17 mouse cellular contexts compared by ENCODE assay signal in the genomic region with DNA sequence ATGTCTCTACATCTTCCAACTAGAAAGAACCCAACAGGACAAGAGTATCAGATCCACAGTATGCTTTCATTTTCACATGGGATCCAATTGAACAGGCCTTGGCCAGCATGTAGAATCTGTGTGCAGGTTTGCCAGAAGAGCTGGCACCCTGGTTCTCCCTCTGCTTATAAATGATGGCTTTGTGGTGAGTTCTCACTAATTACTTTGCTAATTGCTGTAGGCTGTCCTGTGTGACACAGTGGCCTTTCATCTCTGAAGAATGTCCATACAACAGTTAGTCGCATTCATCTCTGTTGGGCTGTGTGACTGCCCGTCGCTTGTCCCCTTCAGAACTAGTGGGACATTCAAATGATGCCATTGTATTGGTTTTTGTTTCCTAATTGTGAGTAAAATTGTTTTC. TPM values are rescaled to one million over a fixed set of nuclear protein-coding genes. Genes with fewer than 3 reads are reported as not detected.
DNase-seq lines count a peak whose midpoint lies in the region; ATAC-seq lines count a peak whose summit lies in the region.
"Had no signal": no experiment of that assay in that cellular context is flagged by ENCODE, and none has a peak within 500 bp of the region (broad histone marks: within the 10 kb centered on the region; RNA-seq: fewer than 3 reads in every experiment).

No protein-coding gene starts in this region.

- H3K9me3 ChIP-seq in liver, embryonic 11.5 days (ENCODE audit: control insufficient read depth, low read length): no peaks in the 10 kb centered on the region
- H3K9me3 ChIP-seq: embryonic facial prominence, embryonic 15.5 days; hindbrain, embryonic 12.5 days; intestine, embryonic 15.5 days; kidney, embryonic 15.5 days had no signal

- H3K36me3 ChIP-seq in liver, embryonic 11.5 days (ENCODE audit: control insufficient read depth, insufficient read depth, low read length): no peaks in the 10 kb centered on the region
- H3K36me3 ChIP-seq: embryonic facial prominence, embryonic 15.5 days; hindbrain, embryonic 12.5 days; intestine, embryonic 15.5 days; kidney, embryonic 15.5 days had no signal

- no peak overlapping the region for H3K4me3 ChIP-seq in liver, embryonic 11.5 days (ENCODE audit: low read depth, low read length)
- H3K4me3 ChIP-seq: embryonic facial prominence, embryonic 15.5 days; hindbrain, embryonic 12.5 days; intestine, embryonic 15.5 days; kidney, embryonic 15.5 days had no signal

- no peak overlapping the region for H3K9ac ChIP-seq in liver, embryonic 11.5 days (ENCODE audit: low read depth, low read length)
- H3K9ac ChIP-seq: embryonic facial prominence, embryonic 15.5 days; hindbrain, embryonic 12.5 days; intestine, embryonic 15.5 days; kidney, embryonic 15.5 days; liver, postnatal 0 days had no signal

- no peaks in the 10 kb centered on the region for H3K27me3 ChIP-seq in liver, embryonic 11.5 days (replicated peaks; ENCODE audit: control insufficient read depth, insufficient read depth, low read length)
- H3K27me3 ChIP-seq: embryonic facial prominence, embryonic 15.5 days; hindbrain, embryonic 12.5 days; intestine, embryonic 15.5 days; kidney, embryonic 15.5 days had no signal

- H3K27ac ChIP-seq in liver, embryonic 11.5 days (ENCODE audit: low read depth, low read length): no peak overlapping the region
- H3K27ac ChIP-seq: embryonic facial prominence, embryonic 15.5 days; intestine, embryonic 15.5 days; kidney, embryonic 15.5 days had no signal

- no peak overlapping the region for H3K4me2 ChIP-seq in liver, embryonic 11.5 days
- H3K4me2 ChIP-seq: embryonic facial prominence, embryonic 15.5 days; hindbrain, embryonic 12.5 days; intestine, embryonic 15.5 days; kidney, embryonic 15.5 days; midbrain, embryonic 11.5 days had no signal

- 90% methylated on average over 3 of the region's 3 CpGs for WGBS in liver, embryonic 11.5 days

- ATAC-seq in liver, embryonic 11.5 days (replicated peaks; ENCODE audit: low FRiP score): no peak
- ATAC-seq: intestine, embryonic 15.5 days; liver, postnatal 0 days had no signal

- no peaks in the 10 kb centered on the region for H3K4me1 ChIP-seq in liver, embryonic 11.5 days (replicated peaks; ENCODE audit: control insufficient read depth, insufficient read depth, low read length)
- H3K4me1 ChIP-seq: embryonic facial prominence, embryonic 15.5 days; intestine, embryonic 15.5 days had no signal

- DNase-seq in cerebellum, postnatal 14 days: peak; percentile 10 to 38
- DNase-seq in cerebellum, adult 9-11 months: no peak
- DNase-seq in right cerebral cortex, postnatal 10 days (ENCODE audit: low spot score in 2 of 2): peak; percentile 55 to 61
- no peak for DNase-seq in right cerebral cortex, adult 2 months (ENCODE audit: low spot score in 2 of 2)
- peak; percentile 31 to 48 for DNase-seq in layer of hippocampus, adult 8-10 months (ENCODE audit: low spot score in 2 of 2)
- DNase-seq in ovary, postnatal 10 days (ENCODE audit: low spot score): no peak
- no peak for DNase-seq in liver, embryonic 11.5 days (ENCODE audit: low spot score)
- DNase-seq in heart, adult 18-20 months: no peak
- DNase-seq: B cell, adult 2 months; liver, postnatal 0 days; lung, postnatal 4 days; right cerebral cortex, postnatal 4 days had no signal

RNA-seq across cellular contexts. Expression of a gene that starts 13.5 kb away (rescaled TPM):
- total RNA-seq in layer of hippocampus, adult 8-10 months (2022): 100 to 1,000 TPM; 136 to 152 (median 147) TPM
- 0.84 and 1.3 TPM in 2 replicates for polyA plus RNA-seq in liver, embryonic 11.5 days (2014; fragmentation: Nextera tagmentation; extraction: Ambion mirVana)
- 1 to 10 TPM; 2.0 to 2.6 TPM for total RNA-seq in heart, adult 18-20 months (2021)

Comparison
In these comparisons a context has a peak if more than half of its experiments do, and no peak if none do; other contexts are left out.
1. DNase-seq: peak in cerebellum, postnatal 14 days (2 of 2), right cerebral cortex, postnatal 10 days (2 of 2) and layer of hippocampus, adult 8-10 months (2 of 2); none in cerebellum, adult 9-11 months (single experiment), right cerebral cortex, adult 2 months (0 of 2), ovary, postnatal 10 days (single experiment), liver, embryonic 11.5 days (single experiment) and heart, adult 18-20 months (0 of 2).
2. RNA of a gene that starts 13.5 kb away (total RNA-seq): 136 to 152 TPM in layer of hippocampus, adult 8-10 months; 2.0 to 2.6 TPM in heart, adult 18-20 months; every median in the first group is over 10 times any median in the second.